Mouse (Mus musculus): ENCODE measurements around the gene C1rl.
A peak's percentile ranks its signal among the peaks of the same experiment; 100 is the strongest.
"Not testable (repeated sequence)": the region's sequence is repeated elsewhere in the genome, so short reads cannot be mapped to it uniquely, and the experiment has no call there.

C1rl gene

DNA sequence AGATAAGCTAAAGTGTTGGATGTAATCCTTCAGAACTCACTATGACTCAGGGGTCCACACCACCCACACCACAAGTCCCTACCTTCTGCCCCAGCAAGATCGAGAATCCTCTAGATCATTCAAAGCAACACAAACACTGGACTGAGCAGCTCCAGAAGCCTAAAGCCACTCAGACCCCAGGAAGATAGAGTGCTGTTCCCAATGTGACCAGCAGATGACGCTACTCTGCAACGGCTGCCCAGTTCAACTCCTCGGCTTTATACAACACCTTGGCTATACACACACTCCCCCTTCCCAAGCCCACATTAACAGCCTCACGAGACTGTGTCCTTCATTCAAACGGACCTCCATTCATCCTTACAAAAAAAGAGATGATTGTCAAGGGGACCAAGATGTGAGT lies 20.1 kb upstream of the C1rl start:
- DNase-seq (ENCODE audit: low spot score in 2 of 2), result peak in 1 of 2 experiments; percentile 54

DNA sequence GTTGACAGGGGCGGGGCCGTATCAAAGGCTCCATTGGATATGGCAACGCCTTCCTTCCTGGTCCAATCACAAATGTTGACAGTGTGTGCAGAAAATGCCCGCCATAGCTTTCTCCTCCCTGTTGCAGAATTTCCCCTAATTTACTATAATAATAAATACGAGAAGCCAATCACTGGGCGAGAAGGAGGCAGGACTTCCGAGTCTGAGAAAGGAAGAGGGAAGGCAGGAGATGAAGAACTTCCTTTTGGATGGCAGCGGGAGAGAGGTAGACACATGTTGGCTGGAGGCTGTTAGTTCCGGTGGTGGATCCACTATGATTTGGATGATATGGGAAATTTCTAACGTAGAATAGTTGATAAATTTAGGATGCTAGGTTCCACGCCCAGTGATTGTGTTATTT lies 18.3 kb upstream of the C1rl start:
- DNase-seq (ENCODE audit: low spot score in 2 of 2), result no peak

DNA sequence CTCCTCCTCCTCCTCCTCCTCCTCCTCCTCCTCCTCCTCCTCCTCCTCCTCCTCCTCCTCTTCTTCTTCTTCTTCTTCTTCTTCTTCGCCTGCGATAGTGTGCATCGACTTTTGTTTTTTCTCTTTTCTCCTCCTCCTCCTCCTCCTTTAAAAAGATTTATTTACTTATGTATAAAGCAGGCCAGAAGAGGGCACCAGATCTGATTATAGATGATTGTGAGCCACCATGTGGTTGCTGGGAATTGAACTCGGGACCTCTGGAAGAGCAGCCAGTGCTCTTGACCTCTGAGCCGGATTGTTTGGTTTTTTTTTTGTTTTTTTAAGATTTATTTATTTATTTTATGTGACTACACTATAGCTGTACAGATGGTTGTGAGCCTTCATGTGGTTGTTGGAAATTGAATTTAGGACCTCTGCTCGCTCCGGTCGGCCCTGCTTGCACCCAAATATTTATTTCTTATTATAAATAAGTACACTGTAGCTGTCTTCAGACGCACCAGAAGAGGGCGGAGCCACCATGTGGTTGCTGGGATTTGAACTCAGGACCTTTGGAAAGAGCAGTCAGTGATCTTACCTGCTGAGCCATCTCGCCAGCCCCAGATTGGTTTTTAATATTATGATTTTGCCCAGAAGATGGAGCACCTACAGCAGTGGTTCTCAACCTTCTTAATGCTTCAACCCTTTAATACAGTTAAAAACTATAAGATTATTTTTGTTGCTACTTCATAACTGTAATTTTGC lies 17.4 kb upstream of the C1rl start:
- not testable (repeated sequence) for DNase-seq (ENCODE audit: low spot score in 2 of 2)

DNA sequence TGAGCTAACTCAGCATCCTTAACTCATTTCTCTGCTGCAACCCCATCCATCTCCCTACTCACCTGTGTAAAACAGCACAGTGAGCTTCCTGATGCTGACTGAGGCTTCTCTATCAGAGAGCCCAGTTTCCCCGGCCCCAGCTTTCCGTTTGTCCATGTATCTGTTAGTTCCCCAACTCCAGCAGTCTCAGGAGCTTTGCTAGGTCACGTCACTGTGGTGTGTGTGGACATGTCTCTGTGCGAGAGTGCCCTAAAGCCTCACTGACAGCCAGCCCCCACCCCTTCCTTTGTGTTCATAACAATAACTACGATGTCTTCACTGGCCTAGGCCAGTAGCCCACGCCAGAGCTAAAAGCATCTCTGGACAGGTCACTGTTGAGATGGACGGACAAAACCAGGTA lies 16.7 kb upstream of the C1rl start:
- no peak for DNase-seq (ENCODE audit: low spot score in 2 of 2)

DNA sequence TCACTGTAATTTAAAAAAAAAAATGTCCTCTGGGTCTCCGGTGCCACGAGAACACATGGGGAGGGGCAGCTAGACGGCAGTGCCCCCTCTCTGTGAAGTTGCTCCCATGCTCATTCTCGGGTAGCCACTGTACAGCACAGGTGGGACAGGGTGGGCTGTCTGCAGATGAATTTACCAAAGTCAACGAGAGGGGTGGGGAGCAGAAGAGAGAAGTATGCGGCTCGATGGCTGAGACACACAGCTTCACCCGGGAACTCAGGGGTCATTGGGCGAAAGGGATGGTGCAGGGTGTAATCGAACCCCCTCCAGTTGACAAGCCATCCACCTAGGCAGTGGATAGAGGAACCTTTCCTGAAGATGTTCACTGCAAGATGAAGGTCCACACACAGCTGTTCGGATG lies 16.1 kb upstream of the C1rl start:
- DNase-seq (ENCODE audit: low spot score in 2 of 2), result no peak

DNA sequence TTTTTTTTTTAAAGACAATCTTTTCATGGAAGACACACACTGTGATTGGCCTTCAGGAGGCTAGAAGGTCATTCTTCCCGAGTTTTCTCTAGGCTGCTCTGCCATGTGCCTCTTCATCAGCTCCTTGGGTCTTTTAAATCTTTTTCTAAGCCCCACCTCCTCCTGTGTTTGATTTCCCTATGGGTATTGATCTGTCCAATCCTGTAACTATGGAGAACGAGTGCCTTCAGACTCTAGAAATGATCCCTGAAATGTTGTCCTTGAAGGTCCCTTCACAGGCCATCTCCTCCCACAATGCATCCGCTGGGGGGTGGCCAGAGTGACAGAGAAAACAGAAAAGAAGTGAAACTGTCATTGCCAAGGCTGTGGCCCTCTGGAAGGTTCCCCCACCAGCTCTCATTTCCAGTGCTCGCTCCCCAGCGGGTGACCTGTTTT lies 15.7 kb upstream of the C1rl start:
- no peak for DNase-seq (ENCODE audit: low spot score in 2 of 2)

DNA sequence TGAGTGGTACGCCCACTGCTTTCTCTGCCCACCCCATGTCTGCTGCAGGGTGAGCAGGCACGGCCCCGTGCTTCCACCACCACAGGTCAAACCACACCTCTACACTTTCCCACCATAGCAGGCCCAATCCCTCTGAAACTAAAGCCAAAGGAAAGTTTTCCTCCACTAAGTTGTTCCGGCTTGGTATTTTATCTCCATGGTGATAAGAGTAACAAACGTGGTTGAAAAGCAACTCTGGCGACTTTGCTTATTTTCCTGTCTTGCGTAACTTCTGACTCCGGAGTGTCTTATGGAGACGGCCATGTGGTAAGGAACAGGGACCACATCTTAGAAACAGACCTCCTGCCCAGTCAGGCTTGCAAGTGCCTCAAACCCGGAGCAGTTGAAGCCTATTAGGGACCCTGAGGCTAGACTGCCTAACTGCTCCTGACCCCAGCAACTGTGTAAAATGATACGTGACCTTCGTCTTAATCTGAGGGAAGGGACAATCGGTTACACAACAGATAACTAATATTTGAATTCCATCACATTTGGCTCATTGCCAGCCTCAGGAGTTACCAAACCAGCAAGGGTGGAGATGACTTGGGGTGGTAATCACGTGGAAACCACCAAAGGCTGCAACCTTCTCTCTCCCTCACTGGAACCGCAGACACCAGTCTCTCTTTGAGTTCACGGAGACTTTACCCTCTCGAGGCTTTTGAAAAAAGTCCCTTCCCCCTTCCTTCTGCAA lies 14.8 kb upstream of the C1rl start:
- no peak for DNase-seq (ENCODE audit: low spot score in 2 of 2)

DNA sequence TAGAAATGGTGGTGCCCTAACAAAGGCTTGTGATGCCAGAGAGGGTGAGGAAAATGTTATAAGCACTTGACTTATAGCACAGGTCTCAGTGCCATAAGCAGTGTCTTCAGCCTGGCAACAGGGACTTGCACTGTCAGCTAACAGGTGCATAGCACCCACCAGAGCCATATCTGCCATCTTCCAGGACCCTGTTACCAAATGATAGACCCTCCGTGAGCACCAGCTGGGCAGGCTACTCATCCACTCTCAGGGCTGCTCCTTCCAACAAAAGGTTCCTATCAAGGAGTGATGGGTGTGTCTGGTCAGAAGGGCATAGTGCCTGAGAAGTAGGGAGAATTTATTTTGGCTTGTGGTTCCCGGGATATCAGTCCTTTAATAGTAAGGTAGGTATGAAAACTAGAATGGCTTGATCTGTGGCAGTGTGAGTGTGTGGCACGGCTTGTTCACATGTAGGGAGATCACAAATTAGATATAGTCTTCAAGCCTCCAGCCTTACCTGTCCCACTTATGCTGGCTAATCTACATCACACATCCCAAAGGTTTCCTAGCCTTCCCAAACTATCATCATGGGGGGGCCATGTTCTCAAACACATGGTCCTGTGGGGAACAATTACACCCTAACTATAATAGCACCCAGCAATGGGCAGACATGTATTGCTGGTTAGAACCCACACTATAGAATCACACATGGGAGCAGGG lies 13.9 kb upstream of the C1rl start:
- no peak for DNase-seq (ENCODE audit: low spot score in 2 of 2)

DNA sequence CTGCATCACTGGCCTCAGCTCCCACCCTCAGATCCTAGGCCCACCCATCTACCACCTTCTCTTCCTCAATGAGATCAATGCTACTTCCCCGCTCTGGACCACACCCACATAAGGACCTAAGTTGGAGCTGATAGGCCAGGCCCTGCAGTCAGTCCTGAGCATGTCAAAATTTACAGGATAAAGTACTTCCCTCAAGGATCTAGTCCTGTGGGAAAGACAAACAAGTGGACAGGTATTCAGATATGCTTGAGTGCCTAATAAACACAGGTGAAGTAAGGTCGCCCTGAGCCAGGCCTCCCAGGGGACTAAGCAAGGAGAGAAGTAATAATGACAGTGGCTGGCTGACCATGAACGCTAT lies 13.4 kb upstream of the C1rl start:
- DNase-seq (ENCODE audit: low spot score in 2 of 2), result no peak

DNA sequence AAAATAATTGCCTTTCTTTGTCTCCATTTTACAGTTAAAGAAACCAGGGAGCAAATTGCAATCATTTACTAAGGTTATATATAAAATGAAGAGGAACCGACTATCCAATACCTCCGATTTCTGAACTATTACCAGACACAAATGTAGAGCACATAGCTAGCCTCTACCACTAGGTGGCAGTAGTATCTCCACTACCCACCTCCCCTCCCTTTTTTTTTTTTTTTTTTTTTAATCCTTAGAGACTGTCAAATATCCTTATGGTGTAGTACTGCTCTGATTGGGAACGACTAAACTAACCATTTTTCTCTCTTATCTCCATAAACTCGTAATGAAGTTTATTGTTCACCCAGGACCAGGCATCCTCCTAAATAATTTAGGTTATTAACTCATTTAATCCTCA lies 12.6 kb upstream of the C1rl start:
- DNase-seq (ENCODE audit: low spot score in 2 of 2), result no peak

DNA sequence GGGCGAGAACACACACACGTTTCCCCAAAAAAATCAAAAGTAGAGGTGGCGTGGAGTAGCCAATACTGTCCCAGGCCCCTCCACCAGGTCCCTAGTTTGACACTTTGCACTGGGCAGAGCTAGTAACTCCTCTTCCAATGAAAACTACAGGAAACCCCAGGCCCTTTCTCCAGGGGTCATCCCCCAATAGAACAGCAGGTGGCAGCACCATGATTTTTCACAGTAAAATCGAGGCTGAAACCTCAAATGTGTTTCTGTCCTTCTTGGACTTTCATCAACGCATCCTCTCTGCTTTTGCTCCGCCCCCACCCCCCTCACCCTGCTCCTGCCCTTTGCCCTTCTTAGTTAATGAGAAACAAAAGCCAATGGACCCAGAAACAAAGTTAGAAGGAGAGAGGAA lies 11.3 kb upstream of the C1rl start:
- DNase-seq (ENCODE audit: low spot score in 2 of 2), result peak; percentile 43 to 58

DNA sequence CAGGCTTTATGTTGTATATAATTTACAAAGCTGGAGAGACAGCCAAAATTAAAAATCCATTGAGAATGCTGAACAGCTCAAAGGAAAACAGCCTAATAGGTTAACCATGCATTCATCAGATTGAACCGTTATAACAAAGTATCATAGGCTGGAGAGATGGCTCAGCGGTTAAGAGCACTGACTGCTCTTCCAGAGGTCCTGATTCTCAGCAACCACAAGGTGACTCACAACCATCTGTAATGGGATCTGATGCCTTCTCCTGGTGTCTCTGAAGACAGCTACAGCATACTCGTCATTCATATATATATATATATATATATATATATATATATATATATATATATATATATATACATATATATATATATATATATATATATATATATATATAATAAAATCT lies 9.1 kb upstream of the C1rl start:
- DNase-seq (ENCODE audit: low spot score in 2 of 2), result not testable (repeated sequence)

DNA sequence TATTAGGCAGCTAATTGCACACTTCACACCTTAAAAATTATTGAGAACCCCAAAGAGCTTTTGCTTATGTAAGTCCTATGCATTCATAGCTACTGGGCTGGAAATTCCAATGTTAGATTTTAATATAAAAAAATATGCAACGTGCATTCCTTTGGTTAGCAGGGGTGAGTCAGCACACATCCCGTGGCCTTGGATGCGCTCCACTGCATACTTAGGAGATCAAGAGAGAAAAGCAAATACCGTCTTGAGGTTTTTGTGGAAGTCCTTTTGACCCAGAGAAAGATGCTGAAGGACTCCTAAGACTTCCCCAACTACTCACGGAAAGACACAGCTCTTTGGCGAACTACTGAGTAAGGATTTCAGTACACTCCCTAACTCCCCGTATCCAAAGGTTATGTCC lies 8.1 kb upstream of the C1rl start:
- no peak for DNase-seq (ENCODE audit: low spot score in 2 of 2)

DNA sequence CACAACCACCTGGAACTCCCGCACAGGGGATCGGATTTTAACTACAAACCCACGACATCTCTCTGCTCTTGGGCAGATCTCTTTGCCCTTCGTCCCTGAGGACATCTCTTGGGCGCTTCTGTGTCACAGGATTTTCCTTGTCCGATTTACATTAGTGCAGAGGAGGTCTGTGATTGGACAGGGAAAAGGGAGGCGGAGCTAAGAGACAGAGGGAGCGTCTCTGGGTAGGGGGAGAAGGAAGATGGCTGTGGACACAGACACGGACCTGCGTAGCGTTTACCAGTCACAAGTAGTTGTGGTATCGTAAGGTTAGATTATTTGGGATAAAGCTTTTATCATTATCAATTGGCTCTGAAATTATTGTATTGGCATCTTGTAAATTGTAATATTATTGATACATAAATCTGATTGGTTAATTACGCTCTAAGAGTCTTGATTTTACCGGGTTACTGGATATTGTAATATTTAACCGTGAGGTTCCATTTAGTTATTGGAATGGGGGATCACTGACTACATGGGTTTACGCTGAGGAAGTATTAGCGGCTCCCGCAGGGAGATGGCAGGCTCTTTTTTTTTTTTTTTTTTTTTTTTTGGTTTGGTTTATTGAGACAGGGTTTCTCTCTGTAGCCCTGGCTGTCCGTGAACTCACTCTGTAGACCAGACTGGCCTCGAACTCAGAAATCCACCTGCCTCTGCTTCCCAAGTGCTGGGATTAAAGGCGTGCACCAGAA lies 7.3 kb upstream of the C1rl start:
- no peak for DNase-seq (ENCODE audit: low spot score in 2 of 2)

DNA sequence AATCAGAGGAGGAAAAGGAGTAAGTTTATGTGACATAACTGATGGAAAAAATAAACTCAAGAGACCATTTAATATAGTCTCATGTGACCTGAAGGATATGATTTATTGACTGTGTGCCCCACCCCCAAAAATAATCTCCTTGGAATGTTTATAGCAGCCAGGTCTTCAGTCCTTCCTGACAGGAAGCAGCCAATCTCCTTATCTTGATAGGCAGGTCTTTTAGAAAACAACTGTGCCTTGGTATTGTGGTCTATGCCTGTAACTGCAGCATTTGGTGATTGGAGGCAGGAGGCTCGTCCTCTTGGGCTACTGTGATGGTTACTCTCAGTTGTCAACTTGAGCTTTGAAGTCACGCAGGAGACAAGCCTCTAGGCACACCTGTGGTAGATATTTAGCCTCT lies 5.4 kb upstream of the C1rl start:
- no peak for DNase-seq (ENCODE audit: low spot score in 2 of 2)

DNA sequence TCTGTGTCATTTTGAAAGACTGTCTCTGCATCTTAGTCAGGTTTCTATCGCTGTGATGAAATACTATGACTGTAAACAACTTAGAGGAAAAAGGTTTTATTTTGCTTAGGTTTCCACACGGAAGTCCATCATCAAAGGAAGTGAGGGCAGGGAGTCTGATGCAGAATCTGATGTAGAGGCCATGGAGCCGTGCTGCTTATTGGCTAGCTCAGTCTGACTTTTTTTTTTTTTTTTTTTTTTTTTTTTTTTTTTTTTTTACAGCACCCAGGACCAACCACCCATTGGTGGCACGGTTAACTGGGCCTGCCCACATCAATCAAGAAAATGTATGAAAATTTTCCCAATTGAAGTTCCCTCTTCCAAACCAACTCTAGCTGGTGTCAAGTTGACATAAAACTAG lies 4.0 kb upstream of the C1rl start:
- DNase-seq (ENCODE audit: low spot score in 2 of 2), result no peak

DNA sequence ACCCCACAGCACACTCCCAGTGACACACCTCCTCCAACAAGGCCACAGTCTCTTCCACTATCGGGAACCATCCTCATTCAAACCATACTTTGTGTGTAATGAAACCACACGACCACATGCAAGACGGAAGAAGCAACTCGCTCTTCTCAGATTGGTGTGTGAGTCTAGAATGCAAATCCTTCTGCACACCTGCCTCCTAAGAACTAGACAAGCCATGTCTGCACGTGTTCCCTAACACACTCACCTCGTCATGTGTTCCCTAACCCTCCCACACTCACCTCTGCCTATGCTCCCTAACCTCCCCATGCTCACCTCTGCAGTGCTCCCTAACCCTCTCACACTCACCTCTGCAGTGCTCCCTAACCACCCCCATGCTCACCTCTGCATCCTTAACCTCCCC lies 1.5 kb upstream of the C1rl start:
- DNase-seq (ENCODE audit: low spot score in 2 of 2), result no peak

DNA sequence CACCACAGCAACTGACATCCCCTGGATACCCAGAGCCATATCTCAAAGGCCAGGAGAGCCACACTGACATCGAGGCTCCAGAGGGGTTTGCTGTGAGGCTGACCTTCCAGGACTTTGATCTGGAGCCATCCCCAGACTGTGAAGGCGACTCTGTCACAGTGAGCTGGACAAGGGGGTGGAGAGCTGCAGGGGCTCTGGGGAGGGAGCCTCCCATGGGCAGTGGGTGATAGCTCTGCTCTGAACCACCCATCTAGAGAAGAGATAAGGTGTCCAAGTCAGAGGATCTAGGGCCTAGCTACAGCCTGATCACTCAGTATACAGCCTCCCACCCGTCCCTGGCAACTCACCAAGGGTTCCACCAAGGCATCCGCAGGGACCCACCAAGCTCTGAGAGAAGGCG lies 973 bp downstream of the C1rl start:
- no peak for DNase-seq (ENCODE audit: low spot score in 2 of 2)

DNA sequence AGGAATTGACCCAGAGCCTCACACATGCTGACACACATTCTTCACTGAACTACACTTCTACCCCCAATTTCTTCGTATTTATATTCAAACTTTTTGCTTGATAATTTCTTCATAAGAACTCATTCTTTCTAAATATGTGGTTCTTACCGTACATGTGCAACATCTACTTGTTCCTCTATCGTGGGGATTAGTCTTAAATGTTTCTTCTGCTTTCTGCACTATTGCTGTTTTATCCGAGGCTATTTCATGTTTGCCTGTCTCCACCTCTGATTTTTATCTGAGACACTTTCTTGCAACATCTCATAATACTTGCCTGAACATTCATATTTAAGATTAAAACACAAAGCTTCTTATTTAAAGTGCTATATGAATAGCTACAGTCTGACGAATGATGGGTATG lies 3.1 kb downstream of the C1rl start:
- no peak for DNase-seq (ENCODE audit: low spot score in 2 of 2)

DNA sequence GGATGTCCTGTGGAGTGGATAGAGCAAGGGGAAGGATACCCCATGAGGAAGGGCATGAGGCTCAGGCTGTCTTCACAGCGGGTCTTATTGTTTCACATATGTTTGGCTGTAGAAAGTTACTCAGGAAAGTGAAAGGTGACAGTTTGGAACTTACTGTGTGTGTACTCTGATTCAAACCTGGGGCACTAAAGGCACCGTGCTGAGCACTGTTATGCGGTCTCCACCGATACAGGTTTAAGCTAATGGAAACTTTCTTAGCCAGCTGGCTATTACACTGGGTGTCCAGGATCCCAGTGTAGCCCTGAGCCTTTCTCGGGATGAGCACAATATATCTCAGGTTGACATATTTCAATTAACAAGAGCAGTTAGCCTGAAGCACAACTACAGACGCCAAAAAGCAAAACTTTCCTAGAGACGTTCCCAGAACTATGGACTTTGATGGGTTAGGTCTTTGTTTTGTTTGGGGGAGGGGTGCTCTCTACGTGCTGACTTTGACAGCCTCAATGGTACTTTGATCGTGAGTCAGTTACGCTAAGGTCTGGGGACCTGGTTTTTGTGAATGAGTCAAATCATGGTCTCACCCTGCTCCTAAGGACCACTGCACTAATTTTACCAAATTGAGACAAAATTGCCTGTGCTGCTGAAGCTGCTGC lies 7.1 kb downstream of the C1rl start:
- no peak for DNase-seq (ENCODE audit: low spot score in 2 of 2)

DNA sequence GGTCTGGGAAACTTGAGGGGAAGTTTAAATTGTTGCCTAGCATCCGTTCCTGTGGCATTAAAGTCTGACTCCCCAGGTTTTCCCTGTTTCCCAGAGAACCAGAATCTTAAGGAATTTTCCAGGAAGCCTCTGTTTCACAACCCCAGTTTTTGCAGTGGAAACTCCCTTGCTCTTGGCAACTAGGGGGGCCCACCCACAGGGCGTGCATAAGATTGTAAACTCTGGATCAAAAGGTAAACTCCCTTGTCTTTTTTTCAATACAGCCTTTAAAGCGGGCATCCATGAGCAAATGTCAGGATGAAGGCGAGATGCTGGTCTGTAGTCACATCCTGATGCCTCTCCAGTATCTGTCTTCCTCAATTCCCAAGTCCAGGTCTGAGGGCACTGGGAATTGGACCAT lies 8.6 kb downstream of the C1rl start:
- no peak for DNase-seq (ENCODE audit: low spot score in 2 of 2)

DNA sequence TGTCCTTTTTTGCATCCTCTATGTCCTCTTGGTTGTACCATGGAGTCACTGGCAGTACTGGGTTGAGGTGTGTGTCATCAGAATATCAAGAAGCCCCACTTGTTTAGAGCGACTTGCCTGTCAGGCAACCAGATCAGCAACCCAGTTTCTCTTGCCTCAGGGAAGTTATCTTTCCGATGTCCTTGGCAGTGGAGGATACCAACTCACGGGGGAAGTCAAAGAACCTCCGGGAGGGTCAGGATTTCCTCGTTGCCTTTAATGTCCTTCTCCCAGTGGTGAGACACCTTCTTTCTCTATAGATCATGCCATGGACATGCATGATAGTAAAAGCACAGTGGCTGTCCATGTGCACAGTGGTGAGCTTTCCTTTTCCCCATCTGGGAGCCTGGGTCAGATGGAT lies 9.1 kb downstream of the C1rl start:
- DNase-seq (ENCODE audit: low spot score in 2 of 2), result no peak
